Mouse (Mus musculus) kidney, embryonic 14.5 days (tissue): Measurements from ENCODE around the gene Rtl8c. TPM values are rescaled to one million over a fixed set of nuclear protein-coding genes. Genes with fewer than 3 reads are reported as not detected.
A peak's percentile ranks its signal among the peaks of the same experiment; 100 is the strongest.
"Not testable (repeated sequence)": the region's sequence is repeated elsewhere in the genome, so short reads cannot be mapped to it uniquely, and the experiment has no call there.

Source experiments
- ATAC-seq: fragments of 200-750 bp; cut with Nextera tagmentation; 2 replicates; pipeline ENCODE4 v1.8.0; 2017; ENCODE audit warnings: moderate number of reproducible peaks, mild to moderate bottlenecking, moderate TSS enrichment, moderate library complexity; ENCODE audit not compliant: low FRiP score, low TSS enrichment
- H3K27ac ChIP-seq: fragments of 300-500 bp; sonication (generic); 2 replicates; pipeline ENCODE4 v1.5.1; 2014; ENCODE audit warnings: low read depth, mild to moderate bottlenecking, low read length, moderate library complexity, mixed read lengths
- H3K27me3 ChIP-seq: fragments of 300-500 bp; sonication (generic); 2 replicates; pipeline ENCODE4 v1.6.1; 2014; ENCODE audit warnings: mild to moderate bottlenecking, low read length; ENCODE audit not compliant: control insufficient read depth, insufficient read depth
- H3K36me3 ChIP-seq: fragments of 300-500 bp; sonication (generic); 2 replicates; pipeline ENCODE4 v1.6.1; 2014; ENCODE audit warnings: low read length, mixed read lengths; ENCODE audit not compliant: control insufficient read depth, insufficient read depth
- H3K4me1 ChIP-seq: fragments of 300-500 bp; sonication (generic); 2 replicates; pipeline ENCODE4 v1.6.1; 2014; ENCODE audit warnings: low read length, mixed read lengths; ENCODE audit not compliant: control insufficient read depth, insufficient read depth
- H3K4me2 ChIP-seq: fragments of 300-500 bp; sonication (generic); replicated peaks from 2 replicates; pipeline ENCODE4 v1.6.1; 2014; ENCODE audit warnings: low read depth, mild to moderate bottlenecking, low read length
- H3K4me3 ChIP-seq: fragments of 300-500 bp; sonication (generic); 2 replicates; pipeline ENCODE4 v1.5.1; 2014; ENCODE audit warnings: mild to moderate bottlenecking, low read length
- H3K9ac ChIP-seq: fragments of 300-500 bp; sonication (generic); 2 replicates; pipeline ENCODE4 v1.6.1; 2014; ENCODE audit warnings: low read depth, mild to moderate bottlenecking, low read length, moderate library complexity
- H3K9me3 ChIP-seq: fragments of 300-500 bp; sonication (generic); 2 replicates; pipeline ENCODE4 v1.6.1; 2016; ENCODE audit warnings: low read length; ENCODE audit not compliant: control insufficient read depth
- WGBS: fragments of 180-500 bp; shearing (Covaris S2); extraction: QIAGEN DNeasy Blood & Tissue Kit; methylation state at CpG from one replicate; pipeline ENCODE4 v1.1.7; 2014; 5-methylcytosine and 5-hydroxymethylcytosine counted together
- polyA plus RNA-seq: library from polyadenylated mRNA; unstranded; fragments of >200 nt; fragmentation: Nextera tagmentation; extraction: Ambion mirVana; gene quantifications from 2 replicates; pipeline ENCODE4 v1.2.1, GENCODE M21; 2014

The Rtl8c gene
- polyA plus RNA-seq, 1 experiment from 2014 or later, result 58.7 TPM

- not testable (repeated sequence) for H3K9ac ChIP-seq, H3K27me3 ChIP-seq, H3K4me2 ChIP-seq, H3K27ac ChIP-seq, H3K4me3 ChIP-seq, H3K9me3 ChIP-seq, ATAC-seq, H3K36me3 ChIP-seq, H3K4me1 ChIP-seq
Observed at GRCm38 (mm10) chrX:53611395-53611794, 3.6 kb downstream of the Rtl8c start.

- not testable (repeated sequence) for H3K36me3 ChIP-seq, ATAC-seq, H3K27me3 ChIP-seq, H3K9ac ChIP-seq, H3K4me3 ChIP-seq, H3K27ac ChIP-seq, H3K9me3 ChIP-seq, H3K4me2 ChIP-seq, H3K4me1 ChIP-seq
- 76% methylated on average over 3 of the region's 3 CpGs for WGBS
Observed at GRCm38 (mm10) chrX:53638107-53638506, 30.3 kb downstream of the Rtl8c start.

- H3K4me3 ChIP-seq, H3K9me3 ChIP-seq, H3K9ac ChIP-seq, H3K27ac ChIP-seq, ATAC-seq, H3K27me3 ChIP-seq, H3K4me2 ChIP-seq, H3K36me3 ChIP-seq, H3K4me1 ChIP-seq: not testable (repeated sequence)
- 81% methylated on average over 3 of the region's 4 CpGs for WGBS
Observed at GRCm38 (mm10) chrX:53642604-53642979, 34.8 kb downstream of the Rtl8c start.

DNA sequence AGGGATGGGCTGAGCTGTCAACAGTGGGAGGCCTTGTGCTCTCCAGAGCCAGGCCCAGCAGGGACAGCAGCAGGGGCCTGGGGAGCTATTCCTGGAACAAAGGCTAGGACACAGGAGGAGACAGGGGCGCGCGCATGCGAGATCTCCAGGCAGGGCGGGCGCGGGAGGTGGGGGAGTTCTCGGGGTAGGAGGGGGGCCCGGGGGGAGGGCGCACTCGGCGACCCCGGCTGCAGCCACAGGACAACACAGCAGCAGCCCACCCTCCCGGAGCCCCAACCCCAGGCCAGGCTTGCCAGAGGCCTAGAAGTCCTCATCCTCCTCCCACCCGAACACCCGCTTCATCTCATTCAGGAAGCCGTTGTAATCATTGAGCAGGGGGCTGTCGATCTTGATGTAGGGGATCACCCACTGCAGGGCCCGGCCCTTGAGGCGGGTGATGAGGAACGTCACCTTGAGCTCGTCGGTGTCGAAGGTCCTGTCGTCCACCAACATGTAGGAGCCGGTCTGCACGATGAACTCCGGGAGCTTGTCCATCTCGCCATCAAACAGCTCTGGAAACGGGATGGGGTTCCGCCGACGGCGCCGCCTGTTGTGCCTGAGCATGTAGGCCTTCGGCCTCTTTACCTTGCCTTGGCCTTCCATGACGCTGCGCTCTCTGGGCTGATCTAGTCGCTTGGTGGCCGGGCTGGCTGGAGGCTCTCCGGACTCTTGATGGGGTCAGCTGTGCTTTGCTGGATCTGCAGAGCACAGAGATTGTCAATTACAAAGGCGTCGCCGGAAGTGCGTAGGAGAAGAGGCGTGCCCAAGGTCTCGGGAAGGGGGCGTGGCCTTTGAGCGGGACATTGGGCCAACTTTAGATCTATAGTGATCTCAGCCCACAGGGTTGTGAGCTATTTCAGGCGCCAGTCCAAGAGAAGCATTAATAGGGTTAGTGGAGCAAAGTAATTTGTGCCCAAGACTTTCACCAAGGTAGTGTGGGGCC lies 35.4 kb downstream of the Rtl8c start, which contains the start of gene Rtl8a:
Rtl8a (minus strand) TSS at position 703 of the 982 bp plus-strand sequence.
- peak; percentile 96 for ATAC-seq
- H3K36me3 ChIP-seq, H3K4me1 ChIP-seq, H3K27ac ChIP-seq, H3K27me3 ChIP-seq, H3K9ac ChIP-seq, H3K9me3 ChIP-seq: not testable (repeated sequence)
- peak within 1 kb of the TSS; percentile 19; the same call in 1 of the 2 replicates for H3K4me3 ChIP-seq
- peak within 1 kb of the TSS; percentile 30; the same call in 1 of the 2 replicates for H3K4me2 ChIP-seq
- WGBS, result 21% methylated on average over 10 of the region's 50 CpGs

- H3K27me3 ChIP-seq, result no peaks in the 10 kb centered on the region
- WGBS, result 80% methylated on average over 6 of the region's 6 CpGs
- H3K4me3 ChIP-seq, result no peak overlapping the region
- no peaks in the 10 kb centered on the region for H3K36me3 ChIP-seq
- H3K9ac ChIP-seq, result no peak overlapping the region
- no peak overlapping the region for H3K27ac ChIP-seq
- H3K4me2 ChIP-seq, result no peak overlapping the region
- no peaks in the 10 kb centered on the region for H3K4me1 ChIP-seq
- H3K9me3 ChIP-seq, result no peaks in the 10 kb centered on the region
- ATAC-seq, result no peak
Observed at GRCm38 (mm10) chrX:53645885-53646284, 38.1 kb downstream of the Rtl8c start.

- H3K4me3 ChIP-seq, H3K27ac ChIP-seq, H3K9me3 ChIP-seq, H3K36me3 ChIP-seq, ATAC-seq, H3K4me1 ChIP-seq, H3K4me2 ChIP-seq, H3K27me3 ChIP-seq, H3K9ac ChIP-seq: not testable (repeated sequence)
- 63% methylated on average over 4 of the region's 4 CpGs for WGBS
Observed at GRCm38 (mm10) chrX:53652917-53653316, 45.1 kb downstream of the Rtl8c start.

Other genes with a start within 250 kb of the Rtl8c start
- gene Mospd1, start 237.5 kb upstream of the Rtl8c start, polyA plus RNA-seq, result 38.9 and 42.3 TPM in 2 replicates
- not detected in 2 replicates for gene Etd, start 173.1 kb upstream of the Rtl8c start, polyA plus RNA-seq
- gene Gm14597, start 947 bp downstream of the Rtl8c start, polyA plus RNA-seq, result not detected in 2 replicates
- 73.2 and 78.7 TPM in 2 replicates for gene Rtl8a, start 35.6 kb downstream of the Rtl8c start, polyA plus RNA-seq
- 58.9 and 71.0 TPM in 2 replicates for gene Rtl8b, start 62.4 kb downstream of the Rtl8c start, polyA plus RNA-seq
- gene 4930502E18Rik, start 116.8 kb downstream of the Rtl8c start, polyA plus RNA-seq, result 0.80 and 1.4 TPM in 2 replicates
- gene 1700013H16Rik, start 149.8 kb downstream of the Rtl8c start, polyA plus RNA-seq, result not detected in 2 replicates
- 0.15 TPM in 1 of 2 replicates, not detected in the other for gene Zfp36l3, start 168.4 kb downstream of the Rtl8c start, polyA plus RNA-seq
- 0.35 and 1.2 TPM in 2 replicates for gene Xlr, start 189.7 kb downstream of the Rtl8c start, polyA plus RNA-seq